Mouse (Mus musculus) heart, postnatal 10 days (tissue): ENCODE measurements around the gene Tmem59l. TPM values are rescaled to one million over a fixed set of nuclear protein-coding genes. Genes with fewer than 3 reads are reported as not detected.

Source experiments
- DNase-seq, 2 experiments: peaks; one replicate each; pipeline ENCODE4 v3.0.0; 2021
- intact Hi-C: fragments of 180-260 bp; cut with DNase I; formaldehyde crosslinking; loops from one replicate; pipeline ENCODE4 v1.15.1; 2025
- total RNA-seq, 2 experiments: library from RNA; stranded (reverse); gene quantifications; 2 replicates each; pipeline ENCODE4 v1.2.3; 2021

Tmem59l gene
- total RNA-seq, 2 experiments from 2014 or later, result not detected

- no peak for DNase-seq
- intact Hi-C loops, result no loop called here
These were observed 48.7 kb downstream of the Tmem59l start for GRCm38 (mm10) chr8:70438423-70438822.

GRCm38 (mm10) chr8:70435156-70435555 is 52.0 kb downstream of the Tmem59l start:
- intact Hi-C loops, result no loop called here
- no peak for DNase-seq

Other genes with a start within 250 kb of the Tmem59l start
- gene Homer3, start 204.5 kb downstream of the Tmem59l start, total RNA-seq, result 10 to 100 TPM; 25.6 to 28.2 TPM
- 10 to 100 TPM; 33.1 to 33.5 TPM for gene Ddx49, start 184.9 kb downstream of the Tmem59l start, total RNA-seq
- gene Cope, start 184.8 kb downstream of the Tmem59l start, total RNA-seq, result 100 to 1,000 TPM; 160 to 173 TPM
- gene Cers1, start 171.6 kb downstream of the Tmem59l start, total RNA-seq, result under 1 TPM; 0.57 to 0.67 TPM
- under 1 TPM in 1 of 2 experiments, not detected in 1; 0.20 TPM for gene Gdf1, start 157.5 kb downstream of the Tmem59l start, total RNA-seq
- gene Upf1, start 134.1 kb downstream of the Tmem59l start, total RNA-seq, result 10 to 100 TPM; 40.8 to 48.8 TPM
- 1 to 10 TPM; 2.4 to 3.4 TPM for gene Comp, start 113.8 kb downstream of the Tmem59l start, total RNA-seq
- 10 to 100 TPM; 11.0 to 15.6 TPM for gene Crtc1, start 47.8 kb downstream of the Tmem59l start, total RNA-seq
- gene Klhl26, start 10.4 kb downstream of the Tmem59l start, total RNA-seq, result 1 to 10 TPM; 8.4 to 8.9 TPM
- under 1 TPM; 0.38 to 0.72 TPM for gene Crlf1, start 5.8 kb upstream of the Tmem59l start, total RNA-seq
- gene Rex1bd, start 19.4 kb upstream of the Tmem59l start, total RNA-seq, result 100 to 1,000 TPM; 108 to 114 TPM
- gene Uba52, start 23.4 kb upstream of the Tmem59l start, total RNA-seq, result 1,000 to 10,000 TPM; 1,604 to 1,683 TPM
- 100 to 1,000 TPM; 185 to 190 TPM for gene Fkbp8, start 40.4 kb upstream of the Tmem59l start, total RNA-seq
- gene Kxd1, start 40.6 kb upstream of the Tmem59l start, total RNA-seq, result 10 to 100 TPM; 79.5 to 81.3 TPM
- gene Ell, start 52.1 kb upstream of the Tmem59l start, total RNA-seq, result 10 to 100 TPM; 15.9 to 17.9 TPM
- gene Isyna1, start 107.0 kb upstream of the Tmem59l start, total RNA-seq, result 10 to 100 TPM; 25.8 to 29.6 TPM
- 10 to 100 TPM; 54.7 to 55.6 TPM for gene Ssbp4, start 121.5 kb upstream of the Tmem59l start, total RNA-seq
- 1 to 10 TPM; 1.1 to 1.6 TPM for gene Lrrc25, start 128.8 kb upstream of the Tmem59l start, total RNA-seq
- gene Gdf15, start 145.1 kb upstream of the Tmem59l start, total RNA-seq, result 1 to 10 TPM in 1 of 2 experiments, under 1 TPM in 1; 0.86 to 1.1 TPM
- gene Pgpep1, start 173.0 kb upstream of the Tmem59l start, total RNA-seq, result 10 to 100 TPM; 39.6 to 42.9 TPM
- gene Lsm4, start 185.9 kb upstream of the Tmem59l start, total RNA-seq, result 10 to 100 TPM; 82.8 to 94.1 TPM
- 100 to 1,000 TPM; 178 to 214 TPM for gene Jund, start 211.6 kb upstream of the Tmem59l start, total RNA-seq
- under 1 TPM in 1 of 2 experiments, not detected in 1; 0.07 TPM for gene Iqcn, start 216.1 kb upstream of the Tmem59l start, total RNA-seq
- gene Gm3336, start 231.2 kb upstream of the Tmem59l start, total RNA-seq, result not detected
- 1 to 10 TPM; 2.0 to 4.0 TPM for gene Pde4c, start 236.4 kb upstream of the Tmem59l start, total RNA-seq